Mouse (Mus musculus) CH12.LX (cell line): ENCODE results near the gene Lce1a2. TPM values are rescaled to one million over a fixed set of nuclear protein-coding genes. Genes with fewer than 3 reads are reported as not detected.

Experiments used
- DNase-seq: peaks from one replicate; pipeline ENCODE4 v3.0.0-alpha.2; 2013; ENCODE audit errors: extremely low read depth
- H3K27ac ChIP-seq: 2 replicates; pipeline ENCODE4 v1.5.1; 2012; ENCODE audit warnings: low read depth, mild to moderate bottlenecking, control low read depth, moderate library complexity; ENCODE audit not compliant: insufficient read depth
- H3K27me3 ChIP-seq: replicated peaks from 2 replicates; pipeline ENCODE3; 2012; ENCODE audit warnings: inconsistent platforms
- H3K36me3 ChIP-seq, 2 experiments: replicated peaks in 1 of 2; 2 replicates each; pipeline versions ENCODE3 to v1.6.1; 2012; ENCODE audit warnings: inconsistent platforms in 1 of 2, low read length in 1 of 2, mild to moderate bottlenecking in 1 of 2, mixed read lengths in 1 of 2, moderate library complexity in 1 of 2; ENCODE audit not compliant: control insufficient read depth in 1 of 2, insufficient read depth in 1 of 2
- H3K4me1 ChIP-seq, 2 experiments: 2 replicates each; pipeline ENCODE4 v1.6.1; 2012; ENCODE audit warnings: inconsistent platforms in 1 of 2, moderate library complexity in 1 of 2; ENCODE audit not compliant: insufficient read depth in 2 of 2, control insufficient read depth in 1 of 2
- H3K4me2 ChIP-seq: 2 replicates; pipeline ENCODE4 v1.6.1; 2012; ENCODE audit warnings: low read depth, mild to moderate bottlenecking, control low read depth; ENCODE audit not compliant: poor library complexity, insufficient read depth, severe bottlenecking
- H3K4me3 ChIP-seq, 3 experiments: fragments of 150-350 bp in 1 of 3; sonication (generic) in 1 of 3; replicated peaks in 1 of 3; 2 replicates each; pipeline versions ENCODE3 to v1.5.1; 2011 to 2012; ENCODE audit warnings: low read depth in 2 of 3, low read length in 2 of 3, mild to moderate bottlenecking in 2 of 3, moderate library complexity in 2 of 3, control low read depth in 1 of 3, improper control_type of control experiment in 1 of 3, inconsistent platforms in 1 of 3, mixed read lengths in 1 of 3; ENCODE audit not compliant: poor library complexity in 1 of 3
- H3K79me2 ChIP-seq: replicated peaks from 2 replicates; pipeline ENCODE4 v1.6.1; 2012; ENCODE audit warnings: mild to moderate bottlenecking, moderate library complexity; ENCODE audit not compliant: control insufficient read depth, poor library complexity, insufficient read depth, severe bottlenecking; ENCODE audit errors: extremely low read depth
- H3K9ac ChIP-seq: 2 replicates; pipeline ENCODE4 v1.6.1; 2012; ENCODE audit warnings: low read depth, mild to moderate bottlenecking, control low read depth, moderate library complexity; ENCODE audit not compliant: insufficient read depth
- H3K9me3 ChIP-seq: replicated peaks from 2 replicates; pipeline ENCODE3; 2012; ENCODE audit warnings: low read length, inconsistent platforms, mixed read lengths
- CHD1 ChIP-seq: IDR thresholded peaks from 2 replicates; pipeline ENCODE4 v1.6.1; 2012; ENCODE audit warnings: low read depth, low read length, improper control_type of control experiment, inconsistent platforms
- CTCF ChIP-seq, 2 experiments: IDR thresholded peaks in 1 of 2; conservative IDR thresholded peaks in 1 of 2; 2 replicates each; pipeline ENCODE4 v1.5.1; 2011 to 2012; ENCODE audit warnings: low read depth in 2 of 2, low read length in 2 of 2, improper control_type of control experiment in 1 of 2, inconsistent platforms in 1 of 2, mild to moderate bottlenecking in 1 of 2, moderate library complexity in 1 of 2
- E2F4 ChIP-seq: IDR thresholded peaks from 2 replicates; pipeline ENCODE4 v1.6.1; 2011; ENCODE audit warnings: low read depth, low read length, improper control_type of control experiment; ENCODE audit not compliant: insufficient replicate concordance
- HCFC1 ChIP-seq: IDR thresholded peaks from 2 replicates; pipeline ENCODE4 v1.6.1; 2012; ENCODE audit warnings: low read depth, mild to moderate bottlenecking, inconsistent platforms, low read length, improper control_type of control experiment
- IRF4 ChIP-seq: IDR thresholded peaks from 2 replicates; pipeline ENCODE4 v1.6.1; 2014; ENCODE audit warnings: low read depth, mild to moderate bottlenecking, inconsistent platforms, low read length, improper control_type of control experiment
- MAFK ChIP-seq: IDR thresholded peaks from 2 replicates; pipeline ENCODE4 v1.6.1; 2011; ENCODE audit warnings: low read length, improper control_type of control experiment; ENCODE audit not compliant: insufficient replicate concordance
- MAX ChIP-seq: IDR thresholded peaks from 2 replicates; pipeline ENCODE4 v1.6.1; 2011; ENCODE audit warnings: low read length, improper control_type of control experiment
- MXI1 ChIP-seq: IDR thresholded peaks from 2 replicates; pipeline ENCODE4 v1.6.1; 2011; ENCODE audit warnings: mild to moderate bottlenecking, low read depth, low read length, improper control_type of control experiment
- NRF1 ChIP-seq: IDR thresholded peaks from 2 replicates; pipeline ENCODE4 v1.6.1; 2014; ENCODE audit warnings: low read depth, mild to moderate bottlenecking, inconsistent platforms, low read length, improper control_type of control experiment, moderate library complexity
- PAX5 ChIP-seq: IDR thresholded peaks from 2 replicates; pipeline ENCODE4 v1.6.1; 2012; ENCODE audit warnings: low read length, inconsistent platforms, mixed read lengths
- POLR2AphosphoS2 ChIP-seq: IDR thresholded peaks from 2 replicates; pipeline ENCODE4 v1.6.1; 2011; ENCODE audit warnings: low read depth, low read length, improper control_type of control experiment
- USF2 ChIP-seq: conservative IDR thresholded peaks from 2 replicates; pipeline ENCODE4 v1.6.1; 2011; ENCODE audit warnings: low read depth, low read length, improper control_type of control experiment
- ZMIZ1 ChIP-seq: IDR thresholded peaks from 2 replicates; pipeline ENCODE4 v1.6.1; 2012; ENCODE audit warnings: low read depth, mild to moderate bottlenecking, inconsistent platforms, low read length, improper control_type of control experiment
- ZNF384 ChIP-seq: IDR thresholded peaks from 2 replicates; pipeline ENCODE4 v1.6.1; 2012; ENCODE audit warnings: low read depth, low read length, improper control_type of control experiment, inconsistent platforms
- dilution Hi-C: fragments of 300-500 bp; cut with MboI; formaldehyde crosslinking; loops from 2 replicates; pipeline ENCODE4 v1.14.3; 2020; ENCODE audit warnings: low sequenced_read_pairs; ENCODE audit not compliant: extremely low pct_unique_long_range_greater_than_20kb, extremely low pct_ligation_motif_present
- in situ Hi-C: fragments of 300-500 bp; cut with MboI; formaldehyde crosslinking; loops from 3 replicates; pipeline ENCODE4 v1.14.3; 2019; ENCODE audit warnings: low sequenced_read_pairs, low pct_ligation_motif_present, low pct_unique_long_range_greater_than_20kb, mixed read lengths
- polyA plus RNA-seq: library from polyadenylated mRNA; unstranded; fragments of >175 nt; gene quantifications from 2 replicates; pipeline ENCODE4 v1.2.1, GENCODE M21; 2012; ENCODE audit warnings: low read depth; ENCODE audit not compliant: insufficient read length
- total RNA-seq, 2 experiments: library from RNA; depleted of rRNA; stranded (reverse); fragments of 300-350 nt in 1 of 2; fragments of >200 nt in 1 of 2; gene quantifications; 2 replicates each; pipeline ENCODE4 v1.2.3; 2012 to 2014

Gene Lce1a2
- total RNA-seq (2012; rRNA removed) (not detected in 2 replicates), total RNA-seq (2014; rRNA removed) (not detected in 2 replicates), polyA plus RNA-seq (not detected in 2 replicates)

- no peak for DNase-seq
- Histone ChIP-seq H3K79me2 (no peaks in the 10 kb centered on the region), H3K27me3 (no peaks in the 10 kb centered on the region), H3K4me2 (no peak within 1 kb of the TSS), H3K4me3 (no peak within 1 kb of the TSS), H3K9me3 (no peaks in the 10 kb centered on the region), H3K27ac (no peak within 1 kb of the TSS), H3K9ac (no peak within 1 kb of the TSS), H3K36me3 (no peaks in the 10 kb centered on the region)
- in situ Hi-C loops (no loop called here), dilution Hi-C loops (no loop called here)
- TF ChIP-seq USF2, result no peak
- TF ChIP-seq HCFC1, result no peak
- TF ChIP-seq PAX5, result no peak
- TF ChIP-seq CHD1, result no peak
- no peak for TF ChIP-seq IRF4
- no peak for TF ChIP-seq MAX
- TF ChIP-seq NRF1, result no peak
- no peak for TF ChIP-seq ZNF384
- TF ChIP-seq E2F4, result no peak
- no peak for TF ChIP-seq MXI1
- TF ChIP-seq, all 38 proteins: peak for 0
- no peaks in the 10 kb centered on the region for H3K4me1 ChIP-seq
Observed at GRCm38 (mm10) chr3:92670215-92670614, at the start of gene Lce1a2. Gene Lce1a2 (minus strand): TSS chr3:92670315.

- Histone ChIP-seq H3K4me3 (no peak overlapping the region), H3K27me3 (no peaks in the 10 kb centered on the region), H3K79me2 (no peaks in the 10 kb centered on the region), H3K9ac (no peak overlapping the region), H3K4me2 (no peak overlapping the region), H3K36me3 (no peaks in the 10 kb centered on the region), H3K4me1 (no peaks in the 10 kb centered on the region), H3K9me3 (no peaks in the 10 kb centered on the region), H3K27ac (no peak overlapping the region)
- peak; percentile 8 for DNase-seq
- dilution Hi-C loops (no loop called here), in situ Hi-C loops (no loop called here)
- no peak for TF ChIP-seq MAFK
- peak in 1 of 2 experiments; percentile 20; a peak in 1 of 4 replicates for TF ChIP-seq CTCF (conservative IDR thresholded peaks at IDR 0.05 in 1 of 2, IDR thresholded peaks at IDR 0.05 in 1 of 2; ENCODE audit: low read depth in 2 of 2, low read length in 2 of 2)
Observed at GRCm38 (mm10) chr3:92715122-92715521, 45.0 kb upstream of the Lce1a2 start.

- Histone ChIP-seq H3K4me3 (no peak within 1 kb of the TSS), H3K9ac (no peak within 1 kb of the TSS), H3K4me1 (no peaks in the 10 kb centered on the region), H3K4me2 (no peak within 1 kb of the TSS), H3K27me3 (no peaks in the 10 kb centered on the region), H3K9me3 (no peaks in the 10 kb centered on the region), H3K27ac (no peak within 1 kb of the TSS; the same call in 1 of the 2 replicates), H3K36me3 (no peaks in the 10 kb centered on the region), H3K79me2 (no peaks in the 10 kb centered on the region)
- dilution Hi-C loops, result no loop called here
- in situ Hi-C loops, result no loop called here
- DNase-seq, result no peak
- TF ChIP-seq E2F4, result no peak
- no peak for TF ChIP-seq ZMIZ1
- no peak for TF ChIP-seq HCFC1
- TF ChIP-seq POLR2AphosphoS2, result no peak
Observed at GRCm38 (mm10) chr3:92708974-92709373, 38.9 kb upstream of the Lce1a2 start, which contains the start of gene Lce1e. Gene Lce1e (minus strand): TSS chr3:92709074.
